8 mouse cellular contexts compared by ENCODE assay signal in the genomic region with DNA sequence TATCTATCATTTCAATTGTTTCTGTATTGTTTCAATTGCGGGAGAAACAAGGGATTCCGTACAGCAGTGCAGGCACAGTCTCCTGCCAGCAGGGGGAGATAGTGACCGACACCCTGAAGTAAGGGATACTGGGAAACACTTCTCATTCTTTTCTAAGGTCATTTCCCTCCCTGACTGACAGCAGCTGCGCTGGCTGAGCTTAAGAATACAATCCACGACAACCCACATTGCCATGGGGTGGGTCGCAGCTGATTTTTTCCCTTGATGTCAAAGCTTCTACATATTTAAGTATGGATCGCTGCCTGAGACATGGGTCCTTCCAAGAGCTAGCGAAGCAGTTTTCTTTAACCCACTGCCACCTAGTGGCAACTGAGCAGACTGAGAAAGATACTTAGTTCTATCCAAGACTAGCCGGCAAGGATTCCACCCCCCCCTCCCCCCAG. TPM values are rescaled to one million over a fixed set of nuclear protein-coding genes. Genes with fewer than 3 reads are reported as not detected.
DNase-seq lines count a peak whose midpoint lies in the region; ATAC-seq and TF ChIP-seq lines count a peak whose summit lies in the region.

No protein-coding gene starts in this region.

- H3K4me1 ChIP-seq in heart, embryonic 11.5 days (ENCODE audit: control insufficient read depth, insufficient read depth, low read length), result no peaks in the 10 kb centered on the region
- H3K4me1 ChIP-seq in kidney, embryonic 15.5 days, result peaks cover under 1% of the 10 kb centered on the region; the same call in 1 of the 2 replicates

- no peak overlapping the region for H3K27ac ChIP-seq in heart, embryonic 11.5 days (ENCODE audit: low read depth, low read length)
- H3K27ac ChIP-seq in kidney, embryonic 15.5 days, result no peak overlapping the region

- no peaks in the 10 kb centered on the region for H3K27me3 ChIP-seq in heart, embryonic 11.5 days (ENCODE audit: control insufficient read depth, insufficient read depth, low read length)
- no peaks in the 10 kb centered on the region for H3K27me3 ChIP-seq in kidney, embryonic 15.5 days

- H3K9me3 ChIP-seq in heart, embryonic 11.5 days (replicated peaks; ENCODE audit: control insufficient read depth, low read length), result no peaks in the 10 kb centered on the region
- H3K9me3 ChIP-seq in kidney, embryonic 15.5 days (replicated peaks), result no peaks in the 10 kb centered on the region

- no peaks in the 10 kb centered on the region for H3K36me3 ChIP-seq in heart, embryonic 11.5 days (ENCODE audit: control insufficient read depth, insufficient read depth, low read length)
- peaks cover 23% of the 10 kb centered on the region; the same call in 1 of the 2 replicates for H3K36me3 ChIP-seq in kidney, embryonic 15.5 days

- DNase-seq in CD4-positive, CD25-positive, alpha-beta regulatory T cell, adult 2 months (ENCODE audit: low read depth, low spot score), result peak; percentile 87
- peak; percentile 95 for DNase-seq in brain, embryonic 14.5 days (ENCODE audit: low read depth)
- DNase-seq in liver, result peak; percentile 79
- peak; percentile 12 to 64 for DNase-seq in monocyte, adult 2 months (ENCODE audit: low read depth in 1 of 2, low spot score in 2 of 2)
- DNase-seq in spleen, postnatal 14 days (ENCODE audit: low spot score in 2 of 2), result peak; percentile 42 to 63

- WGBS in heart, embryonic 11.5 days (ENCODE audit: insufficient replicate concordance), result 0% methylated on average over 9 of the region's 9 CpGs
- WGBS in kidney, embryonic 15.5 days, result under 1% methylated on average over 9 of the region's 9 CpGs

- H3K4me2 ChIP-seq in heart, embryonic 11.5 days, result peak overlapping the region; percentile 61
- H3K4me2 ChIP-seq in kidney, embryonic 15.5 days, result peak overlapping the region; percentile 60

- H3K9ac ChIP-seq in heart, embryonic 11.5 days (ENCODE audit: low read depth, low read length), result 0 out of 2 replicates have a peak overlapping the region, but pooled peaks have one; percentile 2
- H3K9ac ChIP-seq in kidney, embryonic 15.5 days, result no peak overlapping the region

- H3K4me3 ChIP-seq in heart, embryonic 11.5 days (ENCODE audit: low read depth, low read length), result peak overlapping the region; percentile 34
- peak overlapping the region; percentile 45 for H3K4me3 ChIP-seq in kidney, embryonic 15.5 days (replicated peaks)

- no peak for TF ChIP-seq POLR2A in brain, embryonic 14.5 days (IDR thresholded peaks at IDR 0.05; ENCODE audit: borderline replicate concordance, extremely low read depth, insufficient read depth, insufficient read length, poor library complexity, severe bottlenecking)

- ATAC-seq in erythroblast, adult 5-6 weeks (replicated peaks; ENCODE audit: low FRiP score, poor library complexity, severe bottlenecking), result peak; percentile 95
- ATAC-seq in heart, embryonic 11.5 days (replicated peaks; ENCODE audit: insufficient number of reproducible peaks, low FRiP score, low TSS enrichment), result peak; percentile 73
- peak; percentile 89 for ATAC-seq in kidney, embryonic 15.5 days (replicated peaks; ENCODE audit: low FRiP score)

- peak; percentile 79 for TF ChIP-seq CTCF in brain, embryonic 14.5 days (IDR thresholded peaks at IDR 0.05; ENCODE audit: borderline replicate concordance, extremely low read depth, insufficient read depth, insufficient read length)

RNA-seq across cellular contexts. Expression of a gene that starts 18.1 kb away (rescaled TPM):
- polyA plus RNA-seq in brain, embryonic 14.5 days (2012; rRNA removed), result 19.1 and 29.7 TPM in 2 replicates
- 0.63 TPM in 1 of 2 replicates, not detected in the other for total RNA-seq in erythroblast, adult 5-6 weeks (2015; ENCODE audit: low replicate concordance)
- 0.51 and 0.84 TPM in 2 replicates for total RNA-seq in erythroblast, adult 5-6 weeks (2017; ENCODE audit: low replicate concordance)
- polyA plus RNA-seq in heart, embryonic 11.5 days (2014; fragmentation: Nextera tagmentation; extraction: Ambion mirVana), result 10.3 and 11.0 TPM in 2 replicates
- polyA plus RNA-seq in kidney, embryonic 15.5 days (2015; fragmentation: Nextera tagmentation; extraction: Ambion mirVana), result 5.0 and 5.6 TPM in 2 replicates

RNA-seq across cellular contexts. Expression of a gene that starts 28.6 kb away (rescaled TPM):
- polyA plus RNA-seq in brain, embryonic 14.5 days (2012; rRNA removed), result 12.0 and 12.2 TPM in 2 replicates
- 6.5 and 8.5 TPM in 2 replicates for total RNA-seq in erythroblast, adult 5-6 weeks (2015; ENCODE audit: low replicate concordance)
- total RNA-seq in erythroblast, adult 5-6 weeks (2017; ENCODE audit: low replicate concordance), result 1.8 and 2.9 TPM in 2 replicates
- 9.5 and 9.6 TPM in 2 replicates for polyA plus RNA-seq in heart, embryonic 11.5 days (2014; fragmentation: Nextera tagmentation; extraction: Ambion mirVana)
- polyA plus RNA-seq in kidney, embryonic 15.5 days (2015; fragmentation: Nextera tagmentation; extraction: Ambion mirVana), result 14.9 and 16.4 TPM in 2 replicates

RNA-seq across cellular contexts. Expression of a gene that starts 53.4 kb away (rescaled TPM):
- 0.29 and 0.30 TPM in 2 replicates for polyA plus RNA-seq in brain, embryonic 14.5 days (2012; rRNA removed)
- not detected in 2 replicates for total RNA-seq in erythroblast, adult 5-6 weeks (2015; ENCODE audit: low replicate concordance)
- not detected in 2 replicates for total RNA-seq in erythroblast, adult 5-6 weeks (2017; ENCODE audit: low replicate concordance)
- polyA plus RNA-seq in heart, embryonic 11.5 days (2014; fragmentation: Nextera tagmentation; extraction: Ambion mirVana), result 0.07 and 0.40 TPM in 2 replicates
- polyA plus RNA-seq in kidney, embryonic 15.5 days (2015; fragmentation: Nextera tagmentation; extraction: Ambion mirVana), result 0.22 and 0.25 TPM in 2 replicates

Comparison
In these comparisons a context has a peak if more than half of its experiments do, and no peak if none do; other contexts are left out.
1. DNase-seq: peak in every context shown above with its lines; median percentile 95 in brain, embryonic 14.5 days; 87 in CD4-positive, CD25-positive, alpha-beta regulatory T cell, adult 2 months; 79 in liver; 52 in spleen, postnatal 14 days; 38 in monocyte, adult 2 months.